Comparison of ENCODE assay signal across 27 mouse cellular contexts in genomic region chr16:11389324-11389723, GRCm38 (mm10).
"Had no signal": no experiment of that assay in that cellular context is flagged by ENCODE, and none has a peak within 500 bp of the region (broad histone marks: within the 10 kb centered on the region; RNA-seq: fewer than 3 reads in every experiment).

No protein-coding gene starts in this region.

- H3K4me1 ChIP-seq: kidney, embryonic 15.5 days had no signal

- ATAC-seq: hindbrain, postnatal 0 days; intestine, embryonic 16.5 days; liver, embryonic 12.5 days had no signal

- H3K27me3 ChIP-seq: heart, embryonic 13.5 days; heart, embryonic 15.5 days; hindbrain, embryonic 13.5 days; hindbrain, embryonic 15.5 days; kidney, embryonic 15.5 days; limb, embryonic 13.5 days; limb, embryonic 15.5 days; liver, embryonic 12.5 days had no signal

- H3K36me3 ChIP-seq: heart, embryonic 13.5 days; heart, embryonic 15.5 days; hindbrain, embryonic 15.5 days; limb, embryonic 13.5 days; limb, embryonic 15.5 days; liver, embryonic 12.5 days had no signal

- DNase-seq: gastrocnemius, postnatal 14 days; gastrocnemius, postnatal 36 days; heart, adult 11 months; heart, adult 2 months; heart, postnatal 14 days; heart, postnatal 36 days; kidney, adult 11 months; kidney, adult 2 months; kidney, adult 9 months; kidney, postnatal 14 days; kidney, postnatal 36 days; layer of hippocampus, postnatal 36 days; left cerebral cortex, postnatal 4 days had no signal

- H3K9me3 ChIP-seq: heart, embryonic 13.5 days; heart, embryonic 15.5 days; hindbrain, embryonic 13.5 days; hindbrain, embryonic 15.5 days; kidney, embryonic 15.5 days; limb, embryonic 13.5 days; limb, embryonic 15.5 days; liver, embryonic 12.5 days had no signal

- H3K27ac ChIP-seq: heart, adult 2 months; heart, embryonic 13.5 days; heart, embryonic 15.5 days; hindbrain, embryonic 13.5 days; hindbrain, embryonic 15.5 days; hindbrain, postnatal 0 days; kidney, embryonic 15.5 days; kidney, postnatal 0 days; layer of hippocampus, adult 2 months; limb, embryonic 13.5 days; limb, embryonic 15.5 days; liver, embryonic 12.5 days; liver, embryonic 14.5 days had no signal

- H3K9ac ChIP-seq: heart, embryonic 13.5 days; heart, embryonic 15.5 days; hindbrain, embryonic 13.5 days; hindbrain, embryonic 15.5 days; kidney, embryonic 15.5 days; limb, embryonic 13.5 days; limb, embryonic 15.5 days; liver, embryonic 12.5 days; liver, embryonic 14.5 days had no signal

- H3K4me2 ChIP-seq: heart, embryonic 11.5 days; heart, embryonic 13.5 days; heart, embryonic 15.5 days; hindbrain, embryonic 13.5 days; hindbrain, embryonic 15.5 days; kidney, embryonic 15.5 days; limb, embryonic 13.5 days; limb, embryonic 15.5 days; liver, embryonic 12.5 days had no signal

- H3K4me3 ChIP-seq: heart, adult 2 months; heart, embryonic 13.5 days; heart, embryonic 15.5 days; hindbrain, embryonic 13.5 days; hindbrain, embryonic 15.5 days; kidney, embryonic 15.5 days; layer of hippocampus, adult 2 months; limb, embryonic 13.5 days; limb, embryonic 15.5 days; liver, embryonic 12.5 days had no signal
